Mouse (Mus musculus): ENCODE measurements at regions not wholly inside any gene's neighbourhood (a gene's known extent, or its start where the extent isn't known, plus 50 kb on each side); places are given as distances from the start of the nearest gene placed in this dataset.

- H3K4me1 ChIP-seq (ENCODE audit: control insufficient read depth, insufficient read depth, low read length), result no peaks in the 10 kb centered on the region
- H3K36me3 ChIP-seq (ENCODE audit: control insufficient read depth, insufficient read depth, low read length), result no peaks in the 10 kb centered on the region
- H3K27me3 ChIP-seq (ENCODE audit: control insufficient read depth, insufficient read depth, low read length), result no peaks in the 10 kb centered on the region
- no peak overlapping the region for H3K4me3 ChIP-seq (ENCODE audit: control insufficient read depth, low read depth, low read length)
- TF ChIP-seq POLR2A (IDR thresholded peaks at IDR 0.05; ENCODE audit: control insufficient read depth, low read depth, low read length) (no peak), CTCF (IDR thresholded peaks at IDR 0.05; ENCODE audit: control insufficient read depth, insufficient read depth, insufficient replicate concordance, low read depth, low read length) (no peak)
- H3K27ac ChIP-seq (ENCODE audit: control insufficient read depth, insufficient read depth, low read depth, low read length), result no peak overlapping the region
Observed at GRCm38 (mm10) chr10:68842023-68842735, 118.7 kb downstream of the Tmem26 start.

DNA sequence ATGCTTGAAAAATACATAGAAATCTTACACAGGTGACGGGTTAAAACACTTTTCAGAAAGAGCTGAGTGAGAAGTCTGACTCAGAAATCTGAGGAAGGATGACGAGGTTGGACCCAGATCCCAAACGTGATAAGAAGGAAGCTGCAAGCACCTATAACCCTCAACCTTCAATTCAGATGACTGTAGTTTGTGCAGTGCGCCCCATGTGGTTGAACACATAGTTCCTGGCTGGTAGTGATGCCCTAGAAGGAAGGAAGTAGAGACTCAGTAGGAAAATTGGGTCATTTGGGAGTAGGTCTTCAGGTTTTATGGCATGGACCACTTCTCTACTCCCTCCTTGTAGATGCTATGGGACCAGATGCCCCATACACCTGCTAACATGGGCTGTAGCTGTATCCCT lies 120.6 kb downstream of the Tmem26 start:
- H3K36me3 ChIP-seq (ENCODE audit: control insufficient read depth, insufficient read depth, low read length), result no peaks in the 10 kb centered on the region
- H3K4me3 ChIP-seq (ENCODE audit: control insufficient read depth, low read depth, low read length), result no peak overlapping the region; the same call in 1 of the 2 replicates
- no peaks in the 10 kb centered on the region for H3K4me1 ChIP-seq (ENCODE audit: control insufficient read depth, insufficient read depth, low read length)
- no peak overlapping the region for H3K27ac ChIP-seq (ENCODE audit: control insufficient read depth, insufficient read depth, low read depth, low read length)
- H3K27me3 ChIP-seq (ENCODE audit: control insufficient read depth, insufficient read depth, low read length), result no peaks in the 10 kb centered on the region
- TF ChIP-seq POLR2A (IDR thresholded peaks at IDR 0.05; ENCODE audit: control insufficient read depth, low read depth, low read length) (no peak), CTCF (IDR thresholded peaks at IDR 0.05; ENCODE audit: control insufficient read depth, insufficient read depth, insufficient replicate concordance, low read depth, low read length) (no peak)

- no peak for TF ChIP-seq POLR2A (IDR thresholded peaks at IDR 0.05; ENCODE audit: control insufficient read depth, low read depth, low read length)
- TF ChIP-seq CTCF (IDR thresholded peaks at IDR 0.05; ENCODE audit: control insufficient read depth, insufficient read depth, insufficient replicate concordance, low read depth, low read length), result no peak
- Histone ChIP-seq H3K4me1 (ENCODE audit: control insufficient read depth, insufficient read depth, low read length) (no peaks in the 10 kb centered on the region), H3K27me3 (ENCODE audit: control insufficient read depth, insufficient read depth, low read length) (no peaks in the 10 kb centered on the region), H3K4me3 (ENCODE audit: control insufficient read depth, low read depth, low read length) (no peak overlapping the region), H3K27ac (ENCODE audit: control insufficient read depth, insufficient read depth, low read depth, low read length) (no peak overlapping the region), H3K36me3 (ENCODE audit: control insufficient read depth, insufficient read depth, low read length) (no peaks in the 10 kb centered on the region)
Observed at GRCm38 (mm10) chr10:68844596-68844995, 121.2 kb downstream of the Tmem26 start.

DNA sequence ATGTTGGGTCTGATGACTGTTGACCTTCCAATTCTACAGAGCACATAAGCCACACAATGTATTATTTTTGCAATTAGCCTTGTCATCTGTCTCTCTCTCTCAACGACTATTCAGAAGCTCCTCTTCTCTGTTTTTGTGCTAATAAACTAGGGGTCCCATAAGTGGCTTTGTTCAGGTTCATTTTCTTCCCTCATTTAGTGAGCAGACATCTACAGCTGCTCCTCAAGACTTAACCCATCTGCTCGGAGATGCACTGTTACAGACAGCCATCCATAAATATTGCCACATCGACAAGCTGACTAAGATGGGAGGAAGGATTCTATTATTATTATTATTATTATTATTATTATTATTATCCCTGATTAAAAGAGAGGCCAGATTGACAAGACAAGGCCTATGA lies 127.7 kb downstream of the Tmem26 start:
- H3K4me3 ChIP-seq (ENCODE audit: control insufficient read depth, low read depth, low read length), result no peak overlapping the region
- no peaks in the 10 kb centered on the region for H3K27me3 ChIP-seq (ENCODE audit: control insufficient read depth, insufficient read depth, low read length)
- no peak overlapping the region for H3K27ac ChIP-seq (ENCODE audit: control insufficient read depth, insufficient read depth, low read depth, low read length)
- TF ChIP-seq POLR2A (IDR thresholded peaks at IDR 0.05; ENCODE audit: control insufficient read depth, low read depth, low read length) (no peak), CTCF (IDR thresholded peaks at IDR 0.05; ENCODE audit: control insufficient read depth, insufficient read depth, insufficient replicate concordance, low read depth, low read length) (no peak)
- H3K4me1 ChIP-seq (ENCODE audit: control insufficient read depth, insufficient read depth, low read length), result no peaks in the 10 kb centered on the region
- H3K36me3 ChIP-seq (ENCODE audit: control insufficient read depth, insufficient read depth, low read length), result no peaks in the 10 kb centered on the region

DNA sequence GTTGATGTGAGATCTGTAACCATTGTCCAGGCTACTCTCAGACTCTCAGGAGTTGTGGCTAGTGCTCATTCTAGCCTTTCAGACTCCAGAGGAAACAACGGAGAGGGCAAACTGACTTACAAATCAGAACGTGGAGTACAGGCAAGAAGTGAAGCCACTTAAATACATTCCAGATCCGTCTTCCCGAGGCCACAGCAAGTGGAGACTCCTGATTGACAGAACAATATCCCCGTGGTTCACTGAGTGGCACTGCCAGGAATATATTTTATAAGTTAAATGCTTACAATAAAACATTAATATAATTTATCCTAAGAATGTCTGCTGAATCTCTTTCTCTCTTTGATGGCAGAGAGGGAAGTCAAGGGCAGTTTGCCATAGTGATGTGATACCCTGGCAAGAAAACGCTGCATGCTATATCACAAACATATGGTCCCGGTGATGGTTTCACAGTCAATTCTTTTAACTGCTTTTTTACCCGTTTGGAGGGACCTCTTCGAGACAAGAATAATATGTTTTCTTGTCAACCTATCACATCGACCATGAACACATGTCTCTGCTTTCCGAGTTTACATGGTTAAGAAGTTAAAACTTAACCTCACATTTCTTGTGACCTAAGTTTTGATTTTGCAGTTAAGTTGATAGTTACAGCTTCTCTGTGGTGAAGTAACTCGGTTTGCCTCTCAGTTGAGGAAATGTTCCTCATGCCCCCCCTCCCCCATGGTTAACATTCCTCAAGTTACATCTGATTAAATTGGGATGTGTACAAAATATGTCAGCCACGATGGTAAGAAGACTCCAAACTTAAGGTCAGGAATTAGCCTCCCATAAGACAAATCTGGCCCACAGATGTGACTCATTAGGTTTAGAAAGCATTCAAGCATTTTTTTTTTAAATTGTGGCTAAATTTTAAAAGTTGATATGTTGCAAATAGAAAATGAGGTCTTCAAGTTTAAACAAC lies 132.8 kb downstream of the Tmem26 start:
- no peaks in the 10 kb centered on the region for H3K4me1 ChIP-seq (ENCODE audit: control insufficient read depth, insufficient read depth, low read length)
- no peaks in the 10 kb centered on the region for H3K36me3 ChIP-seq (ENCODE audit: control insufficient read depth, insufficient read depth, low read length)
- no peak overlapping the region for H3K27ac ChIP-seq (ENCODE audit: control insufficient read depth, insufficient read depth, low read depth, low read length)
- no peaks in the 10 kb centered on the region for H3K27me3 ChIP-seq (ENCODE audit: control insufficient read depth, insufficient read depth, low read length)
- TF ChIP-seq POLR2A (IDR thresholded peaks at IDR 0.05; ENCODE audit: control insufficient read depth, low read depth, low read length) (no peak), CTCF (IDR thresholded peaks at IDR 0.05; ENCODE audit: control insufficient read depth, insufficient read depth, insufficient replicate concordance, low read depth, low read length) (no peak)
- H3K4me3 ChIP-seq (ENCODE audit: control insufficient read depth, low read depth, low read length), result no peak overlapping the region

DNA sequence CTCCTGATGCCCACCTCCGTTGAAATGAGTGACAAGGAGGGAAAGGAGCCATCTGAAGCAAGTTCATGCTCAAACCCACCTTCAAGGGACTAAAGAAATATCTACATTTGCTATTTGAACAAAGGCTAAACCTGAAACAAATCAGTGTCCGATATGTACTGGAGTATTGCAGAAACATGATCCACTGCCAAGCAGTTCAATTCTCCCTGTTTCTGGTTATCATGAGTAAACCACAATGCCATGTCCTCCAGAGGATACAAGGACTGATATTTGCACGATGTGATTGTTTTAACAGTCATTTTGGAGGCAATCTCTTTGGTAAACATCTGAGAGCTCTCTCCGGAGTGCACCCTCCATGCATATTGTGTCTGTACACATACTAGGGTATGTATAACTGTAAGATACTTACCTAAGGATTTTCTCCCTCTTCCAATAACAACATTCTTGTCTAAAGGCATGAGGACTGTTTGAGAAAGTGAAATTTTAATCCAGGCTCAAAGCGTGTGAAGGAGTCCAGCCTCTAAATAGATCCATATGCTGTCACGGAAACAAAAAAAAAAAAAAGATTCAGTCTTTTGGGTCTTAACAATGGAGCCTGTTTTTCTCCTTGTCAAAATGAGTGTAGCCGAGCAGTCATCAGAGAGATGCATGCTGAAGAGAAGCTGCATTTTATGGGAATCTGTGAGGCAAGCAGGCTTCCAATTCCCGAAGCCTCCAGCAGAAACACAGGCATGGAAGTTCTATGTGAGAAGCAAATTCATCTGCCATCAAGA lies 141.3 kb downstream of the Tmem26 start:
- no peaks in the 10 kb centered on the region for H3K27me3 ChIP-seq (ENCODE audit: control insufficient read depth, insufficient read depth, low read length)
- TF ChIP-seq POLR2A (IDR thresholded peaks at IDR 0.05; ENCODE audit: control insufficient read depth, low read depth, low read length), result no peak
- TF ChIP-seq CTCF (IDR thresholded peaks at IDR 0.05; ENCODE audit: control insufficient read depth, insufficient read depth, insufficient replicate concordance, low read depth, low read length), result no peak

More for the DNA sequence above, 141.3 kb downstream of the Tmem26 start:
- H3K4me3 ChIP-seq (ENCODE audit: control insufficient read depth, low read depth, low read length), result no peak overlapping the region
- no peaks in the 10 kb centered on the region; the same call in 1 of the 2 replicates for H3K4me1 ChIP-seq (ENCODE audit: control insufficient read depth, insufficient read depth, low read length)
- no peaks in the 10 kb centered on the region for H3K36me3 ChIP-seq (ENCODE audit: control insufficient read depth, insufficient read depth, low read length)
- H3K27ac ChIP-seq (ENCODE audit: control insufficient read depth, insufficient read depth, low read depth, low read length), result no peak overlapping the region
